Mouse (Mus musculus): ENCODE measurements at regions not wholly inside any gene's neighbourhood (a gene's known extent, or its start where the extent isn't known, plus 50 kb on each side); places are given as distances from the start of the nearest gene placed in this dataset.

DNA sequence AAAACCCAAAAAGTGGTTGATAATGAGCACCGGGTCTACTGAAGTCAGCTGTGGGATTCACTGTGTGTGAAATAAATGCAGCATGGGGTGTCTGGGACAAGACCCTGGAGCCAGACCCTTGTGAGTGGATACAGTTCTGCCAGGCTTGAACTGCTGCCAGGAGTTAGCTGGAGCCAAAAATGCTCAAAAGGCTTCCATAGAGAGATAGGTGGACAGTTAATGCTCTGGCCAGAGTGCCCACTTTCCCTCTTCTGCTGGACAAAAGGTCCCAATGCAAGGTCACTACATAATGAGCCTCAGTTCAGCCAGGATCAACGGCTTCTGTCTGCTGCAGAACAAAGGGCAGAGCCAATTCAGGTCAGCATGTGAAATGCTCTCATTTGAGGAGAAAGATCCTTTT lies 73.2 kb upstream of the Ercc6l2 start:
- no peak for TF ChIP-seq CTCF (IDR thresholded peaks at IDR 0.05; ENCODE audit: borderline replicate concordance, insufficient read depth, low read depth, low read length)
- no peak for TF ChIP-seq POLR2A (IDR thresholded peaks at IDR 0.05; ENCODE audit: borderline replicate concordance, insufficient read depth, low read length)
